Mouse (Mus musculus) cerebellum, adult 11-12 months (tissue): ENCODE results near the gene Islr.

Source experiments
- DNase-seq: peaks from one replicate; pipeline ENCODE4 v3.0.0; 2022

Gene Islr

GRCm38 (mm10) chr9:58196610-58197567 is 7.2 kb downstream of the Islr start:
- no peak for DNase-seq

GRCm38 (mm10) chr9:58196141-58196540 is 8.0 kb downstream of the Islr start:
- no peak for DNase-seq

- DNase-seq: no peak
Measured at GRCm38 (mm10) chr9:58195671-58196070, 8.4 kb downstream of the Islr start.

GRCm38 (mm10) chr9:58194222-58194621 is 9.9 kb downstream of the Islr start:
- no peak for DNase-seq

- no peak for DNase-seq
Measured at GRCm38 (mm10) chr9:58184456-58184855, 19.6 kb downstream of the Islr start.

GRCm38 (mm10) chr9:58179390-58179789 is 24.7 kb downstream of the Islr start:
- no peak for DNase-seq

- no peak for DNase-seq
Measured at GRCm38 (mm10) chr9:58177165-58177564, 26.9 kb downstream of the Islr start.

GRCm38 (mm10) chr9:58175745-58176487 is 28.2 kb downstream of the Islr start:
- no peak for DNase-seq

- no peak for DNase-seq
Measured at GRCm38 (mm10) chr9:58174818-58175251, 29.3 kb downstream of the Islr start.

- no peak for DNase-seq
Measured at GRCm38 (mm10) chr9:58172863-58173262, 31.2 kb downstream of the Islr start.

- DNase-seq: no peak
Measured at GRCm38 (mm10) chr9:58169426-58169825, 34.7 kb downstream of the Islr start.

- no peak for DNase-seq
Measured at GRCm38 (mm10) chr9:58168880-58169279, 35.2 kb downstream of the Islr start.

- DNase-seq: no peak
Measured at GRCm38 (mm10) chr9:58165779-58166178, 38.3 kb downstream of the Islr start.

GRCm38 (mm10) chr9:58163146-58163545 is 41.0 kb downstream of the Islr start:
- DNase-seq: no peak

- no peak for DNase-seq
Measured at GRCm38 (mm10) chr9:58162173-58162572, 41.9 kb downstream of the Islr start.

GRCm38 (mm10) chr9:58160315-58160714 is 43.8 kb downstream of the Islr start:
- no peak for DNase-seq

- no peak for DNase-seq
Measured at GRCm38 (mm10) chr9:58159855-58160254, 44.3 kb downstream of the Islr start.

- no peak for DNase-seq
Measured at GRCm38 (mm10) chr9:58158541-58159311, 45.4 kb downstream of the Islr start.

GRCm38 (mm10) chr9:58157838-58158237 is 46.3 kb downstream of the Islr start:
- DNase-seq: no peak

GRCm38 (mm10) chr9:58156819-58157560 is 47.1 kb downstream of the Islr start:
- no peak for DNase-seq

GRCm38 (mm10) chr9:58155366-58155765 is 48.7 kb downstream of the Islr start:
- no peak for DNase-seq

GRCm38 (mm10) chr9:58153095-58153494 is 51.0 kb downstream of the Islr start:
- no peak for DNase-seq
